Comparison of ENCODE assay signal across 8 mouse cellular contexts in genomic region chr13:38503137-38503849, GRCm38 (mm10). TPM values are rescaled to one million over a fixed set of nuclear protein-coding genes. Genes with fewer than 3 reads are reported as not detected.
DNase-seq lines count a peak whose midpoint lies in the region; ATAC-seq lines count a peak whose summit lies in the region.

No protein-coding gene starts in this region.

- no peak overlapping the region for H3K4me2 ChIP-seq in kidney, embryonic 15.5 days
- no peak overlapping the region for H3K4me2 ChIP-seq in forebrain, embryonic 11.5 days (ENCODE audit: low read depth, low read length, severe bottlenecking)

- peak; percentile 37 for DNase-seq in kidney, postnatal 14 days
- DNase-seq in MEL-GATA-1-ER (ENCODE audit: extremely low read depth, low read depth): peak; percentile 43
- peak; percentile 24 to 36 for DNase-seq in gastrocnemius, adult 8-10 months (ENCODE audit: low spot score in 2 of 2)
- peak; percentile 38 for DNase-seq in skeletal muscle tissue, adult 2 months (ENCODE audit: low read depth, low spot score)
- DNase-seq in forebrain, embryonic 10.5 days (ENCODE audit: extremely low spot score, low spot score): no peak
- DNase-seq in thymus, postnatal 25 days: no peak
- no peak for DNase-seq in forebrain, embryonic 11.5 days (ENCODE audit: low spot score)

- no peaks in the 10 kb centered on the region for H3K9me3 ChIP-seq in kidney, embryonic 15.5 days (replicated peaks)
- no peaks in the 10 kb centered on the region for H3K9me3 ChIP-seq in forebrain, embryonic 10.5 days
- no peaks in the 10 kb centered on the region for H3K9me3 ChIP-seq in forebrain, embryonic 11.5 days (ENCODE audit: control insufficient read depth, low read length)

- 79% methylated on average over 14 of the region's 14 CpGs for WGBS in kidney, embryonic 15.5 days
- 92% methylated on average over 14 of the region's 14 CpGs for WGBS in forebrain, embryonic 10.5 days
- 94% methylated on average over 14 of the region's 14 CpGs for WGBS in forebrain, embryonic 11.5 days

- H3K27ac ChIP-seq in kidney, embryonic 15.5 days: no peak overlapping the region
- H3K27ac ChIP-seq in forebrain, embryonic 10.5 days: no peak overlapping the region
- H3K27ac ChIP-seq in forebrain, embryonic 11.5 days (ENCODE audit: low read depth, low read length): no peak overlapping the region

- no peak overlapping the region for H3K9ac ChIP-seq in kidney, embryonic 15.5 days
- H3K9ac ChIP-seq in forebrain, embryonic 11.5 days (ENCODE audit: low read length): no peak overlapping the region

- H3K27me3 ChIP-seq in kidney, embryonic 15.5 days: no peaks in the 10 kb centered on the region
- H3K27me3 ChIP-seq in forebrain, embryonic 10.5 days (ENCODE audit: poor library complexity, severe bottlenecking): no peaks in the 10 kb centered on the region
- H3K27me3 ChIP-seq in forebrain, embryonic 11.5 days (ENCODE audit: control insufficient read depth, insufficient read depth, low read length): no peaks in the 10 kb centered on the region

- no peak for ATAC-seq in kidney, embryonic 15.5 days (replicated peaks; ENCODE audit: low FRiP score)
- ATAC-seq in forebrain, embryonic 11.5 days (replicated peaks; ENCODE audit: low FRiP score): no peak

- no peak overlapping the region for H3K4me3 ChIP-seq in kidney, embryonic 15.5 days (replicated peaks)
- H3K4me3 ChIP-seq in forebrain, embryonic 10.5 days: no peak overlapping the region
- H3K4me3 ChIP-seq in forebrain, embryonic 11.5 days (ENCODE audit: low read depth, low read length): no peak overlapping the region

- no peaks in the 10 kb centered on the region for H3K4me1 ChIP-seq in kidney, embryonic 15.5 days
- H3K4me1 ChIP-seq in forebrain, embryonic 10.5 days: no peaks in the 10 kb centered on the region
- no peaks in the 10 kb centered on the region for H3K4me1 ChIP-seq in forebrain, embryonic 11.5 days (replicated peaks; ENCODE audit: control insufficient read depth, insufficient read depth, low read length)

- peaks cover 97% of the 10 kb centered on the region for H3K36me3 ChIP-seq in kidney, embryonic 15.5 days
- H3K36me3 ChIP-seq in forebrain, embryonic 10.5 days (replicated peaks): peaks cover 100% of the 10 kb centered on the region
- H3K36me3 ChIP-seq in forebrain, embryonic 11.5 days (ENCODE audit: control insufficient read depth, insufficient read depth, low read length): no peaks in the 10 kb centered on the region; the same call in 1 of the 2 replicates

RNA-seq across cellular contexts. Expression of gene Txndc5, which starts 25.3 kb away (rescaled TPM):
- polyA plus RNA-seq in kidney, embryonic 15.5 days (2015; fragmentation: Nextera tagmentation; extraction: Ambion mirVana): 264 and 277 TPM in 2 replicates
- 10 to 100 TPM; 25.2 to 36.1 (median 28.2) TPM for total RNA-seq in gastrocnemius, adult 8-10 months (2022)
- polyA plus RNA-seq in forebrain, embryonic 10.5 days (2016; fragmentation: Nextera tagmentation; extraction: Ambion mirVana): 144 and 153 TPM in 2 replicates
- 122 and 137 TPM in 2 replicates for polyA plus RNA-seq in forebrain, embryonic 11.5 days (2014; fragmentation: Nextera tagmentation; extraction: Ambion mirVana)

Comparison
In these comparisons a context has a peak if more than half of its experiments do, and no peak if none do; other contexts are left out.
1. DNase-seq: peak in kidney, postnatal 14 days (single experiment), MEL-GATA-1-ER (single experiment), gastrocnemius, adult 8-10 months (2 of 2) and skeletal muscle tissue, adult 2 months (single experiment); none in forebrain, embryonic 10.5 days (single experiment), thymus, postnatal 25 days (single experiment) and forebrain, embryonic 11.5 days (single experiment).